Mouse (Mus musculus) ovary, postnatal 10 days (tissue): ENCODE results near the gene Rras2.
A peak's percentile ranks its signal among the peaks of the same experiment; 100 is the strongest.

Source experiments
- DNase-seq: peaks from one replicate; pipeline ENCODE4 v3.0.0; 2022; ENCODE audit warnings: low spot score

The Rras2 gene

DNA sequence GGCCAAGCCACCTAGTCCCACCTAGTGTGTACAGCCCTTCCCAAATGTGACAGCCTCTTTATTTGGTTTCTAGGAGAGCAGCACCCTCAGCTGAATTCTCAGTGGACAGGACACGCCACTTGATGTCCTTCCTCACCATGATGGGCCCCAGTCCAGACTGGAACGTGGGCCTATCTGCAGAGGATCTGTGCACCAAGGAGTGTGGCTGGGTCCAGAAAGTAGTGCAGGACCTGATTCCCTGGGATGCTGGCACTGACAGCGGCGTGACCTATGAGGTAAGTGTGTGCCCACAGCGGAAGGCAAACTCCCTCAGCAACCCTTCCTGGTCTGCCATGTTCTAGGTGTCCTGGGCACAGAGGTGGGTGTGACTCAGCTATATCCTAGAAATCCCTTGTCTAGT lies 88.8 kb downstream of the Rras2 start:
- DNase-seq, result no peak

DNA sequence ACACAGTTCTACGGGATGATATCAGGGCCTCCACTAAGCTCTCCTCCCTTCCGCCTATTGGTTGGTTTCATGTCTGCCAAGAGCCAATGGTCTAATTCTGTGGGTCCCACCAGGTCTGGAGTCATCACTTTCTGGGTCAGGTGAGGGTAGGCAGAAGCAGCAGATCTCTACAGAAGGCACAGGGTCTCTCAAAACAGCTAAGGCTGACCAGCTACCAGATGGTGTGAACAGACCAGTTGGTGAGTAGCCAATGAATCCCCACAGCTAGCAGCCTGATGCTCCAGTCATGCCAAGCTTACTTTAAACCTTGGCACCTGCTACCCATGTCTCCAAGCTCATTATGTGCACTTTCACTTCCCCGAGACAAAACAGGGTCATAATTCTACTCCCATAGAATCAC lies 90.2 kb downstream of the Rras2 start:
- no peak for DNase-seq

DNA sequence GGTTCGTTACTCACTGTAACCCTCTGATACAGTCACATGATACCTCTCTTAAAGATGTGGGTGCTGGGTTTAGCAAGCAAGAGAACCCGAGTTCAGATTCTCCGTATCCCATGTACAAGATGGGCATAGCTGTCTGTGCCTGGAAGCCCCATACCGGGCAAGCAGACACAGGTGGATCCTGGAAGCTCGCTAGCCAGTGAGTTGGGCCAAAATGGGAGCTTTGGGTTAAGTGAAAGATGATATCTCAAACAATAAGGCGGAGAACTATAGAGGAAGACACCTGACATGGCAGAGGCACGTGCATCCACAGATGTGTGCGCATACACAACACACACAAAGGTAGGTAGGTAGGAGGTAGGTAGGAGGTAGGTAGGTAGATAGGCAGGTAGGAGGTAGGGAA lies 90.7 kb downstream of the Rras2 start:
- no peak for DNase-seq

DNA sequence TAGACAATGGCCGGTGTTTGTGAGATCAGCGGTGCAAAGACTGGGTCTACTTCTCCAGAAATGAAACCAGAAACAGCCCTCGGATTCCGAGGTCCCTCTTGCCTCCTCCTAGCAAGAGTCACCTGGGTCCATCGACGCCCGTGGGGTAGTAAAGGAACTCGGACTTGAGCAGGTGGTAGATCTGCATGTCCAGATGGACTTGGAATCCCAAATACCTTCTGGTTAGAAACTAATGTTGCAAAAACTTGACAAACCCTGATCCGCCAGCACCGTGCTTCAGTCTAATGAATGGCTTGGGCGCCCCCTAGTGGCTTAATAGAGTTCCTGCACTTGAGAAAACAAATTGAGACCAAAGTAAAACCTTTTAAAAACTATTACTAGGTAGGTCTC lies 96.9 kb downstream of the Rras2 start:
- peak; percentile 60 for DNase-seq

DNA sequence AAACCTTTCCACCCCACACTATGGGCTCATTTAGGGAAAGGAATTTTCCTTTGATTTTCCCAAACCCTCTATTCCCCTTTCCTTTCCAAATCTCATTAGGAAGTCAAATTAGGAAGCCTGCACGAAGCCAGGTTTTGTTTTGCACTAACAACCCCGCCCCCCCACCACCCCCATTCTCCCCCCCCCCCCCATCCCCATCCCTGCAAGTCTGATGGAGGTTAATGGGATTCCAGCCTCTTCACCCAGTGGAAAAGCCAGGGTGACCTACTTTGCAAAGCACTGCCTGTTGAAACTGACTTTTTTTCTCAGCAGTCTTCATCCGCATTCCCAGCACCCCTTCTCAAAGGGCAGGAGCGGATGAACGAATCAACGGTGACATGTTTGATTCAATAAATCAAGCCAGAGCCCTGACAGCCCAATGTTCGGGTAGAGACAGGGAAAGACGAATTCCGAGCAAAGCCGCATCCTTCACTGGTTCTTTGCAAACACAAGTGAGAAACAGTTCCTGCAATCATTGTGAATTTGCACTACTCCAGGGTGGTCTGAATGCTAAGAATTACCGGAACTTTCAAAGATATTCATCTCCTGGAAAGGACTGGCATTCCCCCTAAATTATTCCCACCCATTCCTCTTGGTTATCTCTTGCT lies 97.4 kb downstream of the Rras2 start:
- DNase-seq, result peak; percentile 9

DNA sequence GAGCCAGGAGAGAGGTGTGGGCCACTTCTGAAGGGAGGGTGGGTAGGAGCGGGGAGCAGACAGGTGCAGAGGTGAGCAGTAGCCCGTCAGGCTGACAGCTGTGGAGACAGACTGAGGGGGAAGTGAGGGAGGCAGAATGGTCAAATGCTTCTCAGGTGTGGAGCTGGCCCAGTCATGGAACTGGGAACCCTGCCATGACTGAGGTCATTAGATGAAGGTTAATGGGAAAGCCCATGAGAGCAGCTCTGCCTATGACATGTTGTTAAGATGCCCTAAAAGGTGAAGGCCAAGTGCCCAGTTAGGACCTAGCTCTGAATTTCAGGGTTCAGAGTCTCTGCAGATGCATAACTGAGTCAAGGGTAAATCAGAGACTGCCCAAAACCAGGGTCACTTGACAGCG lies 98.7 kb downstream of the Rras2 start:
- DNase-seq, result no peak

DNA sequence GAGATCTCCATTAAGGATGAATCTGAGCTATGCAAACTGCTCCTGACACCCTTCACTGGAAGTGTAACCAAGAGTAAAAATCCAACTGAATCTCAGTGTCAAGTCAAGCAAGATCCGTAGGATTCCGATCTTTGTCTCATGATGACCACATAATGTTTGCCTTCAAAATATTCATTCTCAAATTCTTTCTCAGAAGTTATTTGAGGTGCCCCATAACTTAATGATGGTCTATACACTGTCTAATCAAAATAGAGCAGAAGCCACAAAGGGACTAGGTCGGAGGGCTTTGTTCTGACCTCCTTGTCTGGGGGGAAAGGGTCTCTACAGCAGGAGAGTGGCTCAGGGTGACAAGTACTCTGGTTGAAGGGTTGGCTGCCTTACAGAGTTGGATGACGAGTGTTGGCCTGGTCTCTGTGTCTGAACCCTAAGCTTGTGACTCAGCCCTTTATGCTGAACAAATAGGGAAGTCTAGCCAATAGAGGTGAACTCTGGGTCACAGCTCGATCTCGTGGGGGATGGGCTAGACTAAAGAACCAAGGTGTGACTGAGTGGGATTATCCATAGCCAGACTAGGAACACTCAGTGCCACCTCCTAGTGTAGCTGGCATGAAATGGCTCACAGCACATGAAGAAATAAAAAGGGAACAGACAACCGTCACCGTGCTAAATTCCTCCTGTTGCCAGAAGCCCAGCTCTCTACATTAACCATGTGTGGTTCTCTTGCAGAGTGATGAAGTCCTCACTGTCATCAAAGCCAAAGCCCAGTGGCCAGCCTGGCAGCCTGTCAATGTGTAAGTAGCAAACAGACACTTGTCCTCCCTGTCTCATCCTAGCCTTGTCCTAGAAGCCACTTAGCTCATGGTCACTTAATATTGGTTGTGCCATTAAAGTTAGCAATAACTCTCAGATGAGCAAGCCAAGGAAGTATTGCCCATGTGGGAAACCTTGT lies 101.3 kb downstream of the Rras2 start:
- DNase-seq, result no peak

DNA sequence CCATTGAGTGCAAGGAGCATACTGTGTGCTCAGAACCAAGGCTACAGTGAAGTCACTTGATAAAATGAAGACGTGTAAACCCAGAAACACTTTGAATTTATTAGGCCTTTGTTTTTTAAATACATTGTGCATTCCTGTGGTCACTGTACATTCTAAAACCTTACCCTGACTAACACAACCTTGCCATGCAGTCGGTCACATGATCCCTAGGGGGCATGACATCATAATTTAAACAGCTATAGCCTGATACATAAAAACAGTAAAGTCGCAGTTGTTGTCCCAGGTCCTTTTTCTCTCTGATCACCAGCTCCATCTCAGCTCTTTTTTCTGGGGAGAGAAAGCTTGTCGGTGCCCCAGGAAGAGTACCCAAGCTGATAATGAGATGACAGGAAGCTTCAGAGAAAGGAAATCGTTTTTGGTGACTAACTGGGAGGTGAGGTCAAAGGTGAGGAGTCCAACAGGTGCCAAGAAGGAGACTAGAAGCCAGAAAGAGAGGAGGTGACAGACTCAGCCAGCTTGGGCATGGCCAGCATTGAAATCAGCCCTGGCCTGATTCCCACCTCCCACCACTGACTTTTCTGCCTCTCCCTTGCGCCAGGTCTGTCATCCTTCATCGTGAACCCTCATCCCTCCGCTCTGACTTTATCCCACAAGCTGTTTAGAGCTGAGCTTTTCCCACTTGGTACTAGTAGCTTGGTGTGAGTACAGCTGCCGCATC lies 105.7 kb downstream of the Rras2 start:
- DNase-seq, result no peak

DNA sequence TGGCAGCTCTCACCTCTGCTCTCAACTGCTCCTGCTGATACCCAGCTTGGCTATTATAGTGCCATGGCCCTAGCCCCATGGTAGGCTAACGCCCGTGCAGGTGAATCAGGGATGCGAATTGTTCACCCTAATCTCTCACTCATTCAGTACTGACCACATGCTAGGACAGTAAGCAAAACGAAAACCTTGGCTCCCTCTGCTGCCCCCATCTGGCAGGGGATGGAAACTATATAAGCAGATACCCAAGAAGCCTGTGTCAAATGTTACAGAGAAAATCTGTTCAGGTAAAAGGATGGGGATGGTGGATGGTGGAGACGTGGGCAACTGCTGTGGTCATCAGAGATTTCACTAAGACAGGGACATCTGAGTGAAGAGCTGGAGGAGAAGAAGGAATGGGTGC lies 110.0 kb downstream of the Rras2 start:
- DNase-seq, result no peak

DNA sequence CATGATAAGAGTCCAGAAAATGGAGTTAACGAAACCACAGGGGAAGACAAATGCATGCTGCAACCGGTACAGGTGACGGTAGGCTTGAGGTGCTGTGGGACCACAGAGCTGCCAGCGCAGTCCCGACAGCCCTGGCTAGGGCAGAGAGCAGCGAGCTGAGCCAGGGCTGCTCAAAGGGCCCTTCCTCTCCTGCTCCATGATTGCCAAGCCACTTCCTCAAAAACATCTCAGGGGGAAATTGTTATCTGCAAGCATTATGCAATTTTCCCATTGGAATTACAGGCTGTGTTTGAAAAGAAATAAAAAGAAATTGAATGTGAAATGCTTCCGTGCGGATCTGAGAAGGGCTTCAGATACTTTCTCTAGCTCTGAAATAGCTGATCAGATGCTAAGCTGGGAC lies 111.1 kb downstream of the Rras2 start:
- no peak for DNase-seq

DNA sequence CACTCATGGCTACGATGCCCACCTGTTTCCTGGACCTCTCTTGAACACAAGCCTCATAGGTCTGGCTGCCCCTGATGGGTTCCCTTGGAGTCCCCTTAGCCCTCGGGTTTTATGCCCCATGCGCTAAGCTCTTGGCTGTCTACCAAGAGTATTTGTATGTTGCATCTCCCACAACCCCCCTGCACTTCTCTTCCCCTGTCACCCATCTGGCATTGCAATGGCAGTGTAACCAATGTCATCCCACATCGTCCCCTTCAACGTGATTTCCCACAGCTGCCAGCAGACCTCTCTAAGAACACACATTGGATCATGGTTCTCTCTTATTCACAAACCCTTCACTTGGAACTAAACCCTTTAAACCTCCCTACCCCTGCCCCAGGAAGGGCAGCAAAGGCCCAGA lies 112.1 kb downstream of the Rras2 start:
- no peak for DNase-seq

DNA sequence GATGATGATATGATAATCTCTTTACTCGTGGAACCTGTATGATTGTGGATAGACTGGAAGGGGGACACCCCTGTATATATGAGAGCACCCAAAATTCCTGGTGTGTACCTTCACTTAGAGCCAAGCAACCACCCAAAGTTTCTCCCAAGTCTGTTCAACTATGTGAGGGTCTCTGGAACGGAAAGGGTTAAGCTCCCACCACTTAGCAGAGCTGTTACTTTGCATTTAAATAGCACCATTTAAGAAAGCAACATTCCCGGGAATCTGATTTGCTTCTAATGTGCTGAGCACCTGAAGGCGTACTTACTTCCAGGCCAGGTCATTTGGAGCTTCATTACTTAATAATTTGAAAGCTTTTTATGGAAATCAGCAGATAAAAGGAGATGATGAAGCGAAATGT lies 113.4 kb downstream of the Rras2 start:
- no peak for DNase-seq

DNA sequence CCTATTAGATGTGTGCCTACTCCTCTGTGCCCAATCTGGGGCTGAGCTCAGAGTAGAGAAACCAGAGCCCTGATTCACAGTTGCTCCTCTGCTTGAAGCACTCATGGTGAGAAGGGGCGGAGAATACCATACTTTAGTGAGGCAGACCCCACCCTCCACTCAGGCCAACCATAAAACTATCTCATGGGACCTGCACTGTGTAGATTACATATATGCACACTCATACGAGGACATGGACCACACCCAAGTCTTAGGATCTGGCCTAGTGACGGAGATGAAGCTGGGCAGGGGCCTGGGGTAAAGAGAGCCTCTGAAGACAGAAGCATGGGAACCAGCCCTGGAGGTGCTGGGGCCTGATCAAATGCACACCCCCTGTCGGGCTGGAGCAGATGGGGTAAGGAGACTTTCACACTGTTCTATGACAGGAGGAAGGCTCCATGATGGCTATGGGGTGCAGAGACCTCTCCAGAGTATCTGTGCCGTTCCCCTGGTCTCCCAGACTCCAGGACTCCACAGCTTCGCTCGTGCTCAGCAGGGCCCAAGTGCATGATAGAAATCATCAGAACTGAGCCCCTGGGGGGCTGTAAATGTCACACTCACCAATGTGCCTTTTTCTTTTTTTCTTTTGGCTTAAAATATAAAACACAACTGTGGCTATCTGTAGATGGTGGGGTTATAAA lies 119.8 kb downstream of the Rras2 start:
- DNase-seq, result no peak
